Mouse (Mus musculus): ENCODE measurements around the gene Actbl2.

The Actbl2 gene

DNA sequence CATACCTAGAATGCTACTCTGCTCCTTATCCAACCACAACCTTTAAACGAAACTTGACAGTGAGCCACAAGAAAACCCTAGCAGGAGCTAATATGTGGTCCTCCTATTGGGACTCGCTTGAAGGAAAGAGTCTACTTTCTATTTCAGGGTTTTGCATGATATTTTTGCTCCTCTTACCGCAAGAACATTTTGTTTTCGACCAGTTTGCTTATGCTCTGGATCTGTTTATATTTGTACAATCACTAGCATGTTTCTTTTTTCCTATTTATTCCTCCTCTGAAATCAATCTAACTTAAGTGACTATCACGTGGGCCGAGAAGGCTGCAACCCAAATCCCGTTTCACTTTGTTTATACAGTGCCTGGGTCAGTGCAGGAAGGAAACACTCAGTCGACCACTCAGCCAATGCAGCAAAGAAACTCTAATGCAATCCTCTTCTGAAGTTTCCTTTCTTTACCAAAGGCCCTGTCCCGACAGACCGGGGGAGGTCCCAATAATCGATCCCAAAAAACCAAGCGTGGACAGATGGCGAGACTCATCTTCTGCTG is 15.0 kb downstream of the Actbl2 start:
- DNase-seq (ENCODE audit: low spot score in 2 of 2) = no peak

DNA sequence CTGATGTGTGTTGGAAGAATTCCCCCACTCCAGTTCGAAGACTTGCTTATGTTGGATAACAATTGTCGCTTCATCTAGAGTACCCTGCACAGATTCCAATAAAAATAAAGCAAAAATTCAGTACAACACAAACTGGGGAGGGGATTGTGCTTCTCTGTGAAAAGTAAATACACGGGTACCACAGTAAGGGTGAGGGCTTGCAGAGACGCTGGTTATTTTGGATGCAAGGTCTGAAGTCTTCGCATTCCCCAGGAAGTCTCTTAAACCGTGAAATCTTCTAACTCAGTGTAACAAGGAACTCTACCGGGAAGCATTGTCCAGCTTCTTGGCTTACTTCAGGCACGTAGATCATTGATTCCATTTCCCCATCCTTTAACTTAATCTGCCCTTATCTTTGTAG is 17.1 kb downstream of the Actbl2 start:
- no peak for DNase-seq (ENCODE audit: low spot score in 2 of 2)

DNA sequence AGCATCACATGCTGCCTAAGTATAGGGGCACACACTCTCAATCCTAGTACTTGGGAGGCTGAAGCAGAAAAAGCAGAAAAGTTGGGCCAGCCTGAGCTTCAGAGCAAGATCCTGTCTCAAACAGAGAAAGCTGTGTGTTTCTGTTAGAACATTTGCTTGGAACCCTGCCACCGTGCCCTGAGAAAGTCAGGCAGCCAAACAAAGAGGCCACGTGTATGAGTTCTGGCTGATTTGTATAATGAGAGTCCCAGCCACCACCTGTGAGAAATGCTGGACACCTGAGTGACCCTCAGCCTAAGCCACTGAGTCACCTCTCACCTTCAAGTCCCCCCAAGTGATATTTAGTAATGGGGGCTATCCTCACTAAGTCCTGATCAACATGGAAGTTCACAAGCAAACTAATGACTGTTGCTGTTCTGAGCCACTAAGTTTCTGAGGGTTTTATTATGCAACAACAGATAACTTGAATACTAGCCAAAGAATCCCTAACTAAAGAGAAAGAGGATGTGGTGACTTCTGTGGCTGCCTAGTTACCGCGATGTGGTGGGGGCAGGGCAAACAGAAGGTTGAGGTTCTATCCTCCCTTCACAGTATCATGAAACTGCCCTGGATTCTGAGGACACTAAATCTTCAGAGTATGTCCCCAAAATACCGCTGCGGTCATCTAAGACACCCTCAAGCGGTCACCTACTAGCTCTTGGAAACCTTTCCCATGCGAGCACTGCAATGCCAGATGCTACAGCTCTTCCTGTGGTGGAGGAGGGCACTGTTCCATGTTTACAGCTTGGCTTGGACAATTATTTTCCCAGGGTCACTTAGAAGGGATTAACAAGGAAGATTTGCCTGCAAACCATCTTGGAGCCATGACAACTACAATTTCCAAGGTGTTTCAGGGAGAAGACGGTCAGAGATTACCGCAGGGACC is 31.9 kb downstream of the Actbl2 start:
- no peak for DNase-seq (ENCODE audit: low spot score in 2 of 2)

DNA sequence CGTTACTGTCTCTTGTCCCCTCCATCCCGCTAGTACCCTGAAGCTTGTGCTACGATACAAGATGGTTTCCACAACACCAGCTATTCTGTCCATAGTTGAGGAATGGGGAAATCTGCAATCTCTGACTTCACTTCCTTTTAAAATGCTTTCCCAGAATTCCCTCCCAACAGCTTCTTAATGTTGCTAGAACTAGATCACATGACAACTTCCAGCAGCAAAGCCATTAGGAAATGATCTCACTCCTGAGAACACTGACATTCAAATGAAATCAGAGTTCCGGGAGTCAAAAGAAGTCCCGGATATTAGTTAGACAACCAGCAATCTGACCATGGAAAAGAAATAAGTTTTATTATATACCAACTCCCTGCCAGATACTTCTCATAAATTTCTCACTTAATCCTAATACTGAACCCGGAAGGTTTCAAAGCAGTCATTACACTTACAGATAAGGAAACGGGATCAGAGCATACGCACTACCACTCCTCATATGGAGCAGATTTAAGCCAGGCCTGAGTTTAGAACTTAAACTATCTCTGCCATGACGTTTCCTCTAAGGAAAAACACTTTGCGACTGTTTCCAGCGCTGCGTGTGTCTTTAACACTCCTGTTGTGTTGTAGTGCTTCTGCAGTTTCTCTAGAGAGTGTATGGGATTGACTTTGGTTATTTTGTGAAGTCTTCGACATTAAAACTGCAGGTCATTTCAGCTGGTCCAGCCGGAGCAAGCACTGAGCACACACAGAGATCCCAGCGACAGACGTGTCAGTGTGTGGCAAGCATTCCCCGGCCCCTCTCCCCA is 36.5 kb downstream of the Actbl2 start:
- DNase-seq (ENCODE audit: low spot score in 2 of 2) = no peak

DNA sequence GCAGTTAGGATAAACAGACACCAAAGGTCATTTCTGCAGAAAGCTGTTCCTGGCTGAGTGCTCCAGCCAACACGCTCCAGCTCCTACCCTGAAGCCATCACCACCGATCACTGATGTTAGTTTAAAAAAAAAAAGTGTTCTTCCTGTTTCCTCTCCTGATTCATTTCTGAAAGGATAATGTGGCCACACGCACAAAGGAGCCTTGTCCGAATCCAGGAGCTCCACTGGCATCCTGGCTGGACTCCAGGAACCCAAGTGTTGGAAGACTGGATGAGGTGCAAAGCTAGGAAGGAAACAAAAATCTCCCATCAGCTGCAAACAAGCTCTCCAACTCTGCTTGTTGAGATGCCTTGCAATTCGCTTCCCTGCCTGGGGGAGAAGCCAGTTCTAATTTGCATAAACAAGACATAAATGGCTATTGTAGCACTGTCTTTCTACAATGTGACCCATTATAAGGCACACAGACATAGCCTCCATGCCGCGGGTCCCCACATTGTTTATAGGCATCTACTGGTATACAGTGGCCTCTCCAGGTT is 37.2 kb downstream of the Actbl2 start:
- DNase-seq (ENCODE audit: low spot score in 2 of 2) = peak; percentile 51 to 57

DNA sequence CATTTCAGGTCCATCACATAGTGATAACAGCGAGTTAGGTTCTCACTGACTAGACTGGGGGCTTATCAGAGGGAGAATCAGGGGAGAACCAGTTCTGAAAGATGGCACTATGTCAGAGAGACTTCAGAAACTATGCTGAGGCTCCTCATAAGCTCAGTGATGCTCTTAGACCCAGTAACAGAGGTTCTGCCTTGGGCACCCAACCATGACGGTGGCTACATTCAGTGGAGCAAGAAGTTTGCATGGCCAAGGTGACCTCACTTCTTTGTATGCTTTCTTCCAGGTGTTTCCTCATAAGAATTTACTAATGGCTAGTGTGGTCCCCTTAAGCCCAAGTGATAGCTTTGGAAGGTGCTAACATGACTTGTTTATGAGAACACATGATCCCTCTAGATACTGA is 38.7 kb downstream of the Actbl2 start:
- DNase-seq (ENCODE audit: low spot score in 2 of 2) = no peak

DNA sequence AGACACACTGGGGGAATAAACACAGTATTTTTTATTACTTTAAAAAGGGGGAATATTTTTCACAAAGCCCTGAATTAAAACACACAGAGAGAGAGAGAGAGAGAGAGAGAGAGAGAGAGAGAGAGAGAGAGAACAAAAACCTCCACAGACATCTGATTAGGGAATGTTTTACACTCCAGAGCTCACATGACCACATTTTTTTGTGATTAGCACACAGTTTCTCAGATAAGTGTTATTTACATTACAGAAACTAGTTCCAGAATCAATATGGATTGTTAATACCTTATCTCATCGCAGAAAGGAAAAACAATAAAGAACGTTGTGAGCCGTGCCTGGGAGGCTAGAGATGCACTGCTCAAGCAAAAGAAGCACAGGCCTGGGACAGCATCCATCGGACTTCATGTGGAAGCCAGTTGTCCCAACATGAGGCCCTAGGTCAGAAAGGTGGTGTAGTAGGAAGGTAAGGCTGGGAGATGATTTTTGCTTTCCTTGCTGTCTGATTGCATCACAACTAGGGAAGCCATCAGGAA is 40.2 kb downstream of the Actbl2 start:
- no peak for DNase-seq (ENCODE audit: low spot score in 2 of 2)

DNA sequence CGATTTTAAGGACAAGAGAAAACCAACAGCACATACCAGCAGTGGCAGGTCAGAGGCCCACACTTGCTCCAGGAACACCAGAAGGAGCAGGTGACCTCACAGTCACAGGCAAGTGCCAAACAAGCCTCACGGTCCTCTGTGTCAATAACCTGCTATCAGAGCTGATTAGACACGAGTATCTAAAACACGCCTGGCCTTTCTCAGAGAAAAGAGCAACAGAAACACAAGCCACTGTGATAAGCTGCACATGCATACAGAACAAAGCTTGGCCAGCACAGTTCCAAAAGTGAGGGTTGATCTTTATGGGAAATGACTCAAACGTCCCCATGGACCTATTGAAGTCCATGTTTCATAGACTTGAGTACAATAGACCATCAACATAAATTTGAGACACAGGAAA is 41.2 kb downstream of the Actbl2 start:
- no peak for DNase-seq (ENCODE audit: low spot score in 2 of 2)

DNA sequence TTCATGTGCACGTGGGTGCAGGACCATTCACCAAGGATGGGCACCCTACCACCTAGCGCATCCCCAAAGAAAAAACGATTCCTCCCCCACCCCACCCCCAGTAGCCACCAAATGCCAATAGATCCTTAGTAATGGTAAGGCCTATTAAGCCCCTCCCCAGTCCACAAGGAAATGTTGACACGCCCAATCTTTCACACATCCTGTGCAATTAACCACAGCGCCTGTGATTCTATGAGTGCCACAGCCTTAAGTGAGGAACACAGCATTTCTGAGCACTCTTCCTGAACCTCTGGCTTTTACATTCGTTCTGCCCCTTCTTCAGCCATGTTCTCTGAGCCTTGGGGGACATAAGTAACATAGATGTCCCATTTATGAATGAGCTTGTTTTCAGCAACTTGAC is 42.8 kb downstream of the Actbl2 start:
- DNase-seq (ENCODE audit: low spot score in 2 of 2) = no peak

DNA sequence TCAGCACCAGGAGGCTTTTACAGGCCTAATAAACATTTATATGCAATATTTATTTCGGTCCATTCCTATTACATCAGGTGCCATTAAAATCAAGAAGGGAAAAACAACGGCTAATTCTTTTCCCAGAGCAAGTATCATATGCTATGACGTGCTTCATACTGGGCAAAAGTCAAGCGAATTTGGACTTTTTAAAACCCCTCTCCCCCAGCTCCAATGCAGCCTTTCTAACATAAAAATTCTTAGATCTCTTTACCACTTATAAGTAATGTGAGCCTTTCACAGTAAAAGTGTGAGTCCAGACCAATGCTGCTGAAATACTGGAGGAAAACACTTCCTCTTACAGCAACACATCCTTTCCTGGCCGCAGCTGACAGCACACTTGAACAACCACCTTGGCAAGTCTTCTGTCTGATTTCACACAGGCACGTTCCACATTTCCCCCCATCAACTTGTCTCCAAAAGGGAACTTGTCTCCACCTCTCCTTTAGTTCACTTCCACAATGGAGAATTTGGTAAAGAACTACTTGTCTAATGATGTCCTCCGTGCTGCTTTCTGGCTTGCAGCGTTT is 44.4 kb downstream of the Actbl2 start:
- DNase-seq (ENCODE audit: low spot score in 2 of 2) = no peak

DNA sequence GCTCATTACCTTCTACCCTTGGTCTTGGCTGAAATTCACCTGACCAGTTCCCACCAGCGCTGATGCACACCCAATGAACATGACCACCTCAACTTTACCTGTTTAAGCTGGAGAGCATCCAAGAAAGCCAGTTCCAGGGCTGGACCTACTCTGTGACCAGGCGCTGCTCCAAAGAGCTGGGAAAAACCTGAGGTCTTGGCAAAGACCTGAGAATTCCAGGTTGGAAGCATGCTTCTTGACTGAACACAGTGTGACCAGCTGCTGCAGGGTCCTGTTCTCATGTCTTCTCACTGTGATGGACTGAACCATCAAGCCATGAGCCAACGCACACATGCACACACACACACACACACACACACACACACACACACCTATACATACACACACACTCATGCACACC is 46.0 kb downstream of the Actbl2 start:
- no peak for DNase-seq (ENCODE audit: low spot score in 2 of 2)

DNA sequence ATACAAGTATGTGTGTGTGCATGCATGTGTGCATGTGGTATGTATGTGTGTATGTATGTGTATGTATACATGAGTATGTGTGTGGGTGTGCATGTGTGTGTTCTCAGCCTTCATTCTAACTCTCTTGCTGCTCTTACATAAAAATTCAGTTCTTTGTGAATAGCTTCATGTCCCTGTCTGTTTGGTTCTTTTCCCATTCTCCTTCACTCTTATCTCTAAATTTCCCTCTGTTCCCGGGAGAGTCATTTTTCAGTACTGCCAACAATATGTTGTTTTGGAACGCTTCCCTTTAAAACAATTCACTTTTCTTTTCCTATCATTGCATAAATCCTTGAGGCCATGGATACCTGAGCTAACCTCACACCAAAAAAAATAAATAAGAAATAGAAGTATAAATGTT is 46.6 kb downstream of the Actbl2 start:
- DNase-seq (ENCODE audit: low spot score in 2 of 2) = no peak

DNA sequence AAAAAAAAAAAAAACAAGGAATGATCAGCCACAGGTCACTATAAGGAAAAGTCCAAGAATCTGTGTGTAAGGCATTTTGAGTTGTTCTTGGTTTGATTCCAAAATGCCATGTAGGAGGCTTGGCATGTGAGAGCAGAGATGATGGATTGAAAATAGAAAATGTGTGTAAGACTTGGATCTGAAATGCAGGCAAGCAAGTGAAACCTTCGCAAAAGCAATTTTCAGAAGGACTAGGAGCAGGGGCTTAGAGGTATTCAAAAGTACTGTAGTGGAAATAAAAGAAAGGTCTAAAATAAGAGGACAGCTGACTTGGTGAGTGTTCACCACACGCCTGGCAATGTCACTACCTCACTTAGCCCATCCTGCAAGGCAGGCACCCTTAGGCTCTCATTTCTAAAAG is 49.4 kb downstream of the Actbl2 start:
- DNase-seq (ENCODE audit: low spot score in 2 of 2) = peak in 1 of 2 experiments; percentile 56

DNA sequence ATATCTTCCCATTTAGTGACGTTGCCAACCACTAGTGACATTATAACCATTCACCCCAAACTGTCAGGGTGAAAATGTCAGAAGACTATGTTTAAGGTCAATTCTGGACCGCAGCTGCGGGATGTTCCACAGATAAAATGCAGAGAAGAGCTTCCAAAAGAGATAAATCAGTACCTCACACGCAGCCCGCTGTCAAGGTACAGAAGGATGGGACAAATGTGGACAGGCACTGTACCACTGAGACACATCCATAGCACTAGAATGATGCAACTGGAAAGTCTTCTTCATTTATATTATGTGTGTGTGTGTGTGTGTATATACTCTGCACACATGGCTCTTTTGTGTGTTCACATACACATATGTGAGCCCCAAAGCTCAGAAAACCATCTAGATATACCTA is 49.9 kb downstream of the Actbl2 start:
- no peak for DNase-seq (ENCODE audit: low spot score in 2 of 2)

Data from frontal cortex, postnatal 36 days (tissue).